Mouse (Mus musculus): Measurements from ENCODE around the gene Prpf40a.

GRCm38 (mm10) chr2:53095031-53095430 lies 96.1 kb downstream of the Prpf40a start:
- TF ChIP-seq CTCF (IDR thresholded peaks at IDR 0.05; ENCODE audit: extremely low read depth, insufficient read length, insufficient replicate concordance, low read depth, low read length) (no peak), POLR2A (IDR thresholded peaks at IDR 0.05; ENCODE audit: low read depth, low read length) (no peak)

All from small intestine, adult 2 months (tissue).